Mouse (Mus musculus) liver, embryonic 14.5 days (tissue): Measurements from ENCODE around the gene Cdc37l1. TPM values are rescaled to one million over a fixed set of nuclear protein-coding genes. Genes with fewer than 3 reads are reported as not detected.
"Not testable (repeated sequence)": the region's sequence is repeated elsewhere in the genome, so short reads cannot be mapped to it uniquely, and the experiment has no call there.

Experiments used
- ATAC-seq: fragments of 200-750 bp; cut with Nextera tagmentation; 2 replicates; pipeline ENCODE4 v1.8.0; 2017; ENCODE audit warnings: moderate number of reproducible peaks, mild to moderate bottlenecking, moderate library complexity; ENCODE audit not compliant: insufficient read depth
- DNase-seq, 3 experiments: peaks; one replicate each; pipeline ENCODE4 v3.0.0-alpha.2; 2012 to 2013; ENCODE audit warnings: low read depth in 3 of 3, low spot score in 3 of 3
- H3K27ac ChIP-seq: fragments of 300-500 bp; sonication (generic); 2 replicates; pipeline ENCODE4 v1.5.1; 2014; ENCODE audit warnings: moderate library complexity, mild to moderate bottlenecking, control low read depth, inconsistent platforms
- H3K27me3 ChIP-seq: fragments of 300-500 bp; sonication (generic); 2 replicates; pipeline ENCODE4 v1.6.1; 2014; ENCODE audit warnings: mild to moderate bottlenecking, low read length, moderate library complexity; ENCODE audit not compliant: control insufficient read depth, insufficient read depth
- H3K36me3 ChIP-seq: fragments of 300-500 bp; sonication (generic); replicated peaks from 2 replicates; pipeline ENCODE4 v1.6.1; 2014; ENCODE audit warnings: low read depth; ENCODE audit not compliant: control insufficient read depth, insufficient read depth
- H3K4me1 ChIP-seq, 2 experiments: fragments of 200-500 bp in 1 of 2; fragments of 300-500 bp in 1 of 2; sonication (generic) in 1 of 2; replicated peaks; 2 replicates each; pipeline ENCODE4 v1.6.1; 2012 to 2014; ENCODE audit warnings: antibody characterized with exemption in 1 of 2, inconsistent platforms in 1 of 2, low read length in 1 of 2; ENCODE audit not compliant: control insufficient read depth in 2 of 2, insufficient read depth in 2 of 2
- H3K4me2 ChIP-seq: fragments of 300-500 bp; sonication (generic); 2 replicates; pipeline ENCODE4 v1.6.1; 2014; ENCODE audit warnings: low read depth, mild to moderate bottlenecking, control low read depth, moderate library complexity
- H3K4me3 ChIP-seq, 2 experiments: fragments of 200-500 bp in 1 of 2; fragments of 300-500 bp in 1 of 2; sonication (generic) in 1 of 2; 2 replicates each; pipeline ENCODE4 v1.5.1; 2012 to 2014; ENCODE audit warnings: low read depth in 2 of 2, low read length in 2 of 2, mild to moderate bottlenecking in 2 of 2, control low read depth in 1 of 2, inconsistent platforms in 1 of 2, moderate library complexity in 1 of 2; ENCODE audit not compliant: insufficient read depth in 1 of 2
- H3K9ac ChIP-seq: fragments of 300-500 bp; sonication (generic); replicated peaks from 2 replicates; pipeline ENCODE4 v1.6.1; 2014; ENCODE audit warnings: mild to moderate bottlenecking, control low read depth, moderate library complexity
- H3K9me3 ChIP-seq: fragments of 300-500 bp; sonication (generic); 2 replicates; pipeline ENCODE4 v1.6.1; 2016; ENCODE audit warnings: low read length, mixed read lengths; ENCODE audit not compliant: control insufficient read depth
- CTCF ChIP-seq: IDR thresholded peaks from 2 replicates; pipeline ENCODE4 v1.5.1; 2016; ENCODE audit warnings: antibody characterized with exemption, low read depth, control low read depth
- EP300 ChIP-seq: IDR thresholded peaks from 2 replicates; pipeline ENCODE4 v1.6.1; 2016; ENCODE audit warnings: antibody characterized with exemption, low read depth
- WGBS: fragments of 180-500 bp; shearing (Covaris S2); extraction: QIAGEN DNeasy Blood & Tissue Kit; methylation state at CpG from one replicate; pipeline ENCODE4 v1.1.7; 2014; ENCODE audit not compliant: insufficient replicate concordance; 5-methylcytosine and 5-hydroxymethylcytosine counted together
- polyA plus RNA-seq, 2 experiments: library from polyadenylated mRNA; depleted of rRNA in 1 of 2; stranded (reverse) in 1 of 2; unstranded in 1 of 2; fragments of >200 nt; fragmentation: Nextera tagmentation in 1 of 2; extraction: Ambion mirVana in 1 of 2; gene quantifications; 2 replicates each; pipeline versions ENCODE4 v1.2.1 to v1.2.3; 2012 to 2014

The Cdc37l1 gene
- polyA plus RNA-seq, 2 experiments = 8.3 to 8.7 TPM

GRCm38 (mm10) chr19:28997976-28998630, 8.0 kb downstream of the Cdc37l1 start:
- Histone ChIP-seq H3K4me2 (no peak overlapping the region), H3K4me3 (no peak overlapping the region), H3K4me1 (no peaks in the 10 kb centered on the region), H3K9ac (no peak overlapping the region), H3K36me3 (peaks cover 35% of the 10 kb centered on the region), H3K9me3 (no peaks in the 10 kb centered on the region), H3K27ac (no peak overlapping the region), H3K27me3 (no peaks in the 10 kb centered on the region)
- 79% methylated on average over 4 of the region's 4 CpGs for WGBS
- no peak for DNase-seq
- no peak for ATAC-seq
- no peak for TF ChIP-seq CTCF
- TF ChIP-seq EP300 = no peak

DNA sequence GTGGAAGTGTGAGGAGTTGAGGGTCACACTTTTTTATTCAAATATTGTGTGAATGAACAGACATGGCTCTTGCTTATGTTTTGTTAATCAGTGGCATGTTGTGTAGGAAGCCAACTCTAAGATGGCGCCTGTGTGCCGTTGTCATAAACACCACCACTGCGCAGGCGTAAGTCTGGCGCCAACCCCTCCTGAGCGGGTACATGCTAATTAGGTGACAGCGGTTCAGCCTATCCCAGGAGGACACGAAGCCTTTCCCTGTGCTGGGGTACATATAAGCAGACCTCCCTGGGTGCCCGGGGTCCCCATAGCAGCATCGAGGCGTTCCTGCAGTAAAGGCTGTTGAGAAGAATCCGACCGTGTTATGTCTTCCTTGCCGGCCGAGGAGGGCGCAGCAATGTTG, 10.2 kb downstream of the Cdc37l1 start:
- not testable (repeated sequence) for H3K27me3 ChIP-seq, H3K4me3 ChIP-seq, ATAC-seq, H3K4me2 ChIP-seq, H3K27ac ChIP-seq, DNase-seq, H3K9ac ChIP-seq, H3K9me3 ChIP-seq, H3K4me1 ChIP-seq
- peaks cover 26% of the 10 kb centered on the region for H3K36me3 ChIP-seq
- WGBS = 86% methylated on average over 16 of the region's 16 CpGs

DNA sequence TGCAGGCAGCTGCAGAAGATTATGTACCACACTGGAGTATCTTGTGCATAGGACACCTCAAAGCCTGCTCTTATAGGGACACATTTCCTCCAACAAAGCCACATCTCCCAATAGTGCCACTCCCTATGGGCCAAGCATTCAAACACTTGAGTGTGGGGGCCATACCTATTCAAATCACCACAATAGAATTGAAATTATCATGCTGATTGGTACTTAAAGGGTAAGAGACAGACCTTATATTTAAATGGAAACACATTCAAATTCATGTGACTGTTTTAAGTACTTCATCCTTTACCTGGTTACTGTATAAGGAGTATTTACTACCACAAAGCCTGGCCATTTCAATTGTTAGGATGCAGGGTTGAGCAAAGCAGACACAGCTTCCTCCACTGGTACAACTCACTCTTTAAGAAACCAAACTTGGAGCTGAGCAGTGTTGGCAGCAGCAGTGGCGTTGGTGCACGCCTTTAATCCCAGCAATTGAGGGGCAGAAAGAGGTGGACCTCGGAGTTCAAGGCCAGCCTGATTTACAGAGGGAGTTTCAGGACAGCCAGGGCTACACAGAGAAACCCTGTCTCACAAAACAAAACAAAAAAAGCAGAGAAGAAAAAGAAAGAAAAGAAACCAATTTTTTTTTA, 18.0 kb downstream of the Cdc37l1 start:
- TF ChIP-seq EP300 = no peak
- no peaks in the 10 kb centered on the region for H3K9me3 ChIP-seq
- H3K27ac ChIP-seq = no peak overlapping the region
- H3K4me1 ChIP-seq = no peaks in the 10 kb centered on the region
- no peak for ATAC-seq
- WGBS = 73% methylated on average over 3 of the region's 3 CpGs
- H3K9ac ChIP-seq = no peak overlapping the region
- peaks cover 9% of the 10 kb centered on the region for H3K36me3 ChIP-seq
- H3K27me3 ChIP-seq = no peaks in the 10 kb centered on the region
- no peak for DNase-seq
- no peak overlapping the region for H3K4me3 ChIP-seq
- no peak overlapping the region for H3K4me2 ChIP-seq

- Histone ChIP-seq H3K36me3 (peaks cover 12% of the 10 kb centered on the region), H3K4me3 (no peak overlapping the region), H3K27ac (no peak overlapping the region), H3K4me1 (no peaks in the 10 kb centered on the region; a peak in 1 of 4 replicates), H3K27me3 (no peaks in the 10 kb centered on the region), H3K4me2 (no peak overlapping the region), H3K9ac (no peak overlapping the region), H3K9me3 (no peaks in the 10 kb centered on the region)
- TF ChIP-seq EP300 (no peak), CTCF (no peak)
- DNase-seq (no peak), ATAC-seq (no peak)
- 83% methylated on average over 11 of the region's 11 CpGs for WGBS
These were observed 18.9 kb downstream of the Cdc37l1 start for GRCm38 (mm10) chr19:29009046-29009445.

- H3K4me2 ChIP-seq = no peak overlapping the region
- no peak overlapping the region for H3K4me3 ChIP-seq
- H3K9me3 ChIP-seq = no peaks in the 10 kb centered on the region
- H3K27me3 ChIP-seq = no peaks in the 10 kb centered on the region
- peaks cover 20% of the 10 kb centered on the region for H3K36me3 ChIP-seq
- DNase-seq = no peak
- no peak overlapping the region for H3K27ac ChIP-seq
- no peak for ATAC-seq
- WGBS = 76% methylated on average over 12 of the region's 12 CpGs
- TF ChIP-seq CTCF (no peak), EP300 (no peak)
- no peak overlapping the region for H3K9ac ChIP-seq
- H3K4me1 ChIP-seq = no peaks in the 10 kb centered on the region; a peak in 1 of 4 replicates
These were observed 21.3 kb downstream of the Cdc37l1 start for GRCm38 (mm10) chr19:29011355-29011990.
